Mouse (Mus musculus) heart, postnatal 0 days (tissue): ENCODE data around the gene Rab5c.

Experiments used
- CTCF ChIP-seq: IDR thresholded peaks from 2 replicates; pipeline ENCODE4 v1.5.1; 2016; ENCODE audit warnings: antibody characterized with exemption, control low read depth, low read depth
- EP300 ChIP-seq: IDR thresholded peaks from 2 replicates; pipeline ENCODE4 v1.6.1; 2016; ENCODE audit warnings: antibody characterized with exemption, low read depth

DNA sequence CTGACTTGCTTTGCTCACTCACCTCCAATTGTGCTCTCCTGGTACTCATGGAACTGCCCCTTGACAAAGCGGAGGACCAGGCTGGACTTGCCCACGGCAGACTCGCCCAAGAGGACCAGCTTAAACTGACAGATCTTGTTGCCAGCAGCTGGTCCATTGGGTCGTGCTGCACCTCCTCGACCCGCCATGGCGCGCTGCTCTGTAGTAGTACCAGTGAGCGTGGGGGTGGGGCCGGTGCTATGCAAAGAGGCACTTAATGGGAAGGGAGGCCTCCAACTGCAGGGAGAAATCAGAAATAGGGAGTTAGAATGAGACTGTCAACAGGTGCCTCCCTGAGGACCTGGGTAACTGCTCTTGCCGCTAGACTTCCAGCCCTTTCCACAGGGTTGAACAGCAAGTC is 18.1 kb downstream of the Rab5c start:
- no peak for TF ChIP-seq CTCF
- TF ChIP-seq EP300 = no peak
